Mouse (Mus musculus) erythroblast, embryonic 14.5 days (primary cell): ENCODE results near the gene Megf8.

ENCODE experiments used
- GATA1 ChIP-seq: IDR thresholded peaks from 2 replicates; pipeline ENCODE4 v1.6.1; 2012; ENCODE audit warnings: low read length, inconsistent platforms, mixed read lengths
- TAL1 ChIP-seq: IDR thresholded peaks from 3 replicates; pipeline ENCODE4 v1.6.1; 2012; ENCODE audit warnings: low read length, inconsistent platforms, mixed read lengths

DNA sequence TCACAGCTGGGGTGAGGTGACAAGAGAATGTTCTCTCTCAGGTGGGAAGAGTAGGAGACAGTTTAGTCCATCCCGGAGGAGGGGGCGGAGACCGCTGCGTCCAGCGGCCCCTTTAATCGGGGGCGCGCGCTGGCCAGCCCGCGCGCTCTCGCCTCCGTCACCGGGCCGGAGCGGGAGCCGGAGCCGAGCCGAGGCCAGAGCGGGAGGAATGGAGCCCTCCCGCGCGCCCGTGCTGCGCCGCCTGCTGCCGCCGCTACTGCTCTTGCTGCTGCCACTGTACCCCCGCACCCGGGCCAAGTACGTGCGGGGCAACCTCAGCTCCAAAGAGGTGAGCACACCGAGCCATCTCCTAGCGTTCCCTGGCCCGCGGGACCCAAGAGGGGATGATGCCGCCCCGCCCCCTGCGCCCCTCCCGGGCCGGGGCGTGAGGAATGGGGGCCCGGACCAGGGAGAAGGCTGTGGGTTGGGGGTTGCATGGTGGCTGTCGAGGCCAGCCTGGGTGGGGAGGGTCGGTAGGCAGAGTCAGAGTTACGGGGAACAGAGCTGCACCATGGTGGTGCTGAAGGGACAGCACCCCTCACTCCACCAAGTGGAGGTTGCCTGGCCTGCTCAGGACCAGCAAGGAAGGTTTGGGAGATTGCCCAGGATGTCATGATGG lies 10.9 kb upstream of the Megf8 start, which contains the start of gene Tmem145:
- TF ChIP-seq TAL1 (no peak), GATA1 (no peak)
